Mouse (Mus musculus): Measurements from ENCODE around the gene Flt4. TPM values are rescaled to one million over a fixed set of nuclear protein-coding genes. Genes with fewer than 3 reads are reported as not detected.

Flt4 gene
- polyA plus RNA-seq, 1 experiment = 28.0 TPM

GRCm38 (mm10) chr11:49695013-49695412 is 86.0 kb downstream of the Flt4 start:
- WGBS = 80% methylated on average over 3 of the region's 3 CpGs
- Histone ChIP-seq H3K4me3 (replicated peaks; ENCODE audit: extremely low read depth, low read depth, low read length) (no peak overlapping the region), H3K4me1 (ENCODE audit: control insufficient read depth, insufficient read depth, low read length) (peaks cover 10% of the 10 kb centered on the region)
- TF ChIP-seq POLR2A (IDR thresholded peaks at IDR 0.05; ENCODE audit: borderline replicate concordance, extremely low read depth, low read depth, low read length) (no peak), CTCF (IDR thresholded peaks at IDR 0.05; ENCODE audit: insufficient read depth, low read length) (no peak)
- DNase-seq = no peak

GRCm38 (mm10) chr11:49695695-49696094 is 86.6 kb downstream of the Flt4 start:
- WGBS = 59% methylated on average over 2 of the region's 2 CpGs
- no peak for DNase-seq
- no peak for TF ChIP-seq CTCF (IDR thresholded peaks at IDR 0.05; ENCODE audit: insufficient read depth, low read length)
- TF ChIP-seq POLR2A (IDR thresholded peaks at IDR 0.05; ENCODE audit: borderline replicate concordance, extremely low read depth, low read depth, low read length) = no peak
- H3K4me1 ChIP-seq (ENCODE audit: control insufficient read depth, insufficient read depth, low read length) = peaks cover 10% of the 10 kb centered on the region
- no peak overlapping the region for H3K4me3 ChIP-seq (replicated peaks; ENCODE audit: extremely low read depth, low read depth, low read length)

- DNase-seq = no peak
- no peak overlapping the region for H3K4me3 ChIP-seq (replicated peaks; ENCODE audit: extremely low read depth, low read depth, low read length)
- H3K4me1 ChIP-seq (ENCODE audit: control insufficient read depth, insufficient read depth, low read length) = peaks cover 8% of the 10 kb centered on the region
- 74% methylated on average over 2 of the region's 2 CpGs for WGBS
- TF ChIP-seq CTCF (IDR thresholded peaks at IDR 0.05; ENCODE audit: insufficient read depth, low read length) = no peak
- no peak for TF ChIP-seq POLR2A (IDR thresholded peaks at IDR 0.05; ENCODE audit: borderline replicate concordance, extremely low read depth, low read depth, low read length)
These were observed 87.4 kb downstream of the Flt4 start for GRCm38 (mm10) chr11:49696472-49696871.

GRCm38 (mm10) chr11:49697779-49698178 is 88.7 kb downstream of the Flt4 start:
- no peak for DNase-seq
- Histone ChIP-seq H3K4me3 (replicated peaks; ENCODE audit: extremely low read depth, low read depth, low read length) (no peak overlapping the region), H3K4me1 (ENCODE audit: control insufficient read depth, insufficient read depth, low read length) (peaks cover 8% of the 10 kb centered on the region)
- 70% methylated on average over 5 of the region's 5 CpGs for WGBS
- no peak for TF ChIP-seq POLR2A (IDR thresholded peaks at IDR 0.05; ENCODE audit: borderline replicate concordance, extremely low read depth, low read depth, low read length)
- TF ChIP-seq CTCF (IDR thresholded peaks at IDR 0.05; ENCODE audit: insufficient read depth, low read length) = no peak

GRCm38 (mm10) chr11:49699079-49699478 is 90.0 kb downstream of the Flt4 start:
- 89% methylated on average over 1 of the region's 1 CpGs for WGBS
- TF ChIP-seq CTCF (IDR thresholded peaks at IDR 0.05; ENCODE audit: insufficient read depth, low read length) (no peak), POLR2A (IDR thresholded peaks at IDR 0.05; ENCODE audit: borderline replicate concordance, extremely low read depth, low read depth, low read length) (no peak)
- DNase-seq = no peak
- H3K4me1 ChIP-seq (ENCODE audit: control insufficient read depth, insufficient read depth, low read length) = peaks cover 8% of the 10 kb centered on the region
- H3K4me3 ChIP-seq (replicated peaks; ENCODE audit: extremely low read depth, low read depth, low read length) = no peak overlapping the region

- no peak for TF ChIP-seq POLR2A (IDR thresholded peaks at IDR 0.05; ENCODE audit: borderline replicate concordance, extremely low read depth, low read depth, low read length)
- TF ChIP-seq CTCF (IDR thresholded peaks at IDR 0.05; ENCODE audit: insufficient read depth, low read length) = no peak
- 94% methylated on average over 8 of the region's 8 CpGs for WGBS
These were observed 93.0 kb downstream of the Flt4 start for GRCm38 (mm10) chr11:49702014-49702413.

More at GRCm38 (mm10) chr11:49702014-49702413, 93.0 kb downstream of the Flt4 start:
- Histone ChIP-seq H3K4me3 (replicated peaks; ENCODE audit: extremely low read depth, low read depth, low read length) (no peak overlapping the region), H3K4me1 (ENCODE audit: control insufficient read depth, insufficient read depth, low read length) (peaks cover 3% of the 10 kb centered on the region)
- DNase-seq = no peak

Other genes with a start within 250 kb of the Flt4 start
- not detected in 2 replicates for gene Olfr1389, start 186.2 kb upstream of the Flt4 start, polyA plus RNA-seq (2012; rRNA removed)
- 0.07 and 0.08 TPM in 2 replicates for gene Olfr1388, start 172.6 kb upstream of the Flt4 start, polyA plus RNA-seq (2012; rRNA removed)
- gene Olfr1387, start 153.9 kb upstream of the Flt4 start, polyA plus RNA-seq (2012; rRNA removed) = not detected in 2 replicates
- not detected in 2 replicates for gene Olfr1386, start 144.2 kb upstream of the Flt4 start, polyA plus RNA-seq (2012; rRNA removed)
- gene Olfr1385, start 120.2 kb upstream of the Flt4 start, polyA plus RNA-seq (2012; rRNA removed) = not detected in 2 replicates
- not detected in 2 replicates for gene Olfr1384, start 102.5 kb upstream of the Flt4 start, polyA plus RNA-seq (2012; rRNA removed)
- not detected in 2 replicates for gene Olfr1383, start 89.6 kb upstream of the Flt4 start, polyA plus RNA-seq (2012; rRNA removed)
- gene Olfr1382, start 81.0 kb upstream of the Flt4 start, polyA plus RNA-seq (2012; rRNA removed) = not detected in 2 replicates
- not detected in 2 replicates for gene Olfr1381, start 65.8 kb upstream of the Flt4 start, polyA plus RNA-seq (2012; rRNA removed)
- not detected in 2 replicates for gene Olfr1380, start 52.4 kb upstream of the Flt4 start, polyA plus RNA-seq (2012; rRNA removed)
- 2,792 and 3,426 TPM in 2 replicates for gene Scgb3a1, start 54.3 kb downstream of the Flt4 start, polyA plus RNA-seq (2012; rRNA removed)
- gene Cnot6, start 103.5 kb downstream of the Flt4 start, polyA plus RNA-seq (2012; rRNA removed) = 9.5 and 15.3 TPM in 2 replicates
- 7.0 and 8.8 TPM in 2 replicates for gene Gfpt2, start 184.9 kb downstream of the Flt4 start, polyA plus RNA-seq (2012; rRNA removed)
- 18.5 and 22.9 TPM in 2 replicates for gene Mapk9, start 237.5 kb downstream of the Flt4 start, polyA plus RNA-seq (2012; rRNA removed)